Mouse (Mus musculus): ENCODE measurements around the gene Cfap97d1. TPM values are rescaled to one million over a fixed set of nuclear protein-coding genes. Genes with fewer than 3 reads are reported as not detected.
A peak's percentile ranks its signal among the peaks of the same experiment; 100 is the strongest.
"Not testable (repeated sequence)": the region's sequence is repeated elsewhere in the genome, so short reads cannot be mapped to it uniquely, and the experiment has no call there.

Cfap97d1 gene
- polyA plus RNA-seq, 1 experiment = not detected

DNA sequence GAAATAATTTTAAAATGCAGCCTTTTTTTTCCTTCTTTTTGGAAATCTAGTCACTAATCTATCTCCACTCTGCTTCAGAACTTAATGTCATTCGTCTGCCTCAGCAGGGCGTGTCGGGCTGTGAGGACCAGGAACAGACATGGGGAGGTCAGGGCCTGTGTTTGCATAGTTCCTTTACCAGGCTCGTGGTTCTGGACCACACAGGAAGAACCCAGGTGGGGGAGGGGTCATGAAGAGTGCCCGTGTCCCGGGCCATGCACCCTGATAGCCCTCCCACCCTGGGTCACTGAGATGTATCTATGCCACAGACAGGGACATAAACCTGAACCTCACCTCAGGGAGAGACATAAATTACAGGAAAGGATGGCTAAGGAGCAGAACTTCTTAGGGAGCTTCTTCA is 9.9 kb upstream of the Cfap97d1 start:
- Histone ChIP-seq H3K27me3 (ENCODE audit: control insufficient read depth, insufficient read depth, low read length) (no peaks in the 10 kb centered on the region), H3K4me3 (replicated peaks; ENCODE audit: insufficient read depth, low read depth, low read length) (no peak overlapping the region), H3K27ac (ENCODE audit: insufficient read depth, low read length) (no peak overlapping the region), H3K4me1 (ENCODE audit: control insufficient read depth, insufficient read depth, low read length) (peaks cover 26% of the 10 kb centered on the region)
- no peak for TF ChIP-seq POLR2A (IDR thresholded peaks at IDR 0.05; ENCODE audit: borderline replicate concordance, insufficient read depth, low read length)
- TF ChIP-seq CTCF (IDR thresholded peaks at IDR 0.05; ENCODE audit: borderline replicate concordance, insufficient read depth, low read depth, low read length) = no peak
- no peak for DNase-seq
- WGBS = 69% methylated on average over 6 of the region's 6 CpGs

DNA sequence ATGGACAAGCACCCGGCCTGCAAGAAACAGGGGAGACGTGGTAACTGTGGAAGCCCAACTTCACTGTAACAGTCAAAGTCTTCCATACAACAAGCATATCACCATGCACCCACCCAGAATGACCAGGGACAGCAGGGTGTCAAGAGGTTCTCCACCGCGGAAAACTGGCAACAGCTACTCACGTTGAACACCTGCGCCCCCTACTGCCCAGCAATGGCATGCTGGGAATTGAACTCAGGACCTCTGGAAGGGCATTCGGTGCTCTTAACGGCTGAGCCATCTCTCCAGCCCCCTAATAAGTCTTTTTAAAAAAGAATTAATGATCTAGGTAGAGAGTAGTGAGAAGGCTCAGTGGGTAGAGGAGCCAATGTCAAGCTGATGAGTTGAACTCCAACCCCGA is 9.2 kb upstream of the Cfap97d1 start:
- no peak overlapping the region for H3K4me3 ChIP-seq (replicated peaks; ENCODE audit: insufficient read depth, low read depth, low read length)
- peak in 1 of 2 experiments; percentile 41 for DNase-seq
- TF ChIP-seq CTCF (IDR thresholded peaks at IDR 0.05; ENCODE audit: borderline replicate concordance, insufficient read depth, low read depth, low read length) = peak; percentile 43; the same call in 1 of the 2 replicates
- TF ChIP-seq POLR2A (IDR thresholded peaks at IDR 0.05; ENCODE audit: borderline replicate concordance, insufficient read depth, low read length) = no peak
- no peak overlapping the region for H3K27ac ChIP-seq (ENCODE audit: insufficient read depth, low read length)
- no peaks in the 10 kb centered on the region for H3K27me3 ChIP-seq (ENCODE audit: control insufficient read depth, insufficient read depth, low read length)
- WGBS = 53% methylated on average over 9 of the region's 9 CpGs
- peaks cover 30% of the 10 kb centered on the region for H3K4me1 ChIP-seq (ENCODE audit: control insufficient read depth, insufficient read depth, low read length)

DNA sequence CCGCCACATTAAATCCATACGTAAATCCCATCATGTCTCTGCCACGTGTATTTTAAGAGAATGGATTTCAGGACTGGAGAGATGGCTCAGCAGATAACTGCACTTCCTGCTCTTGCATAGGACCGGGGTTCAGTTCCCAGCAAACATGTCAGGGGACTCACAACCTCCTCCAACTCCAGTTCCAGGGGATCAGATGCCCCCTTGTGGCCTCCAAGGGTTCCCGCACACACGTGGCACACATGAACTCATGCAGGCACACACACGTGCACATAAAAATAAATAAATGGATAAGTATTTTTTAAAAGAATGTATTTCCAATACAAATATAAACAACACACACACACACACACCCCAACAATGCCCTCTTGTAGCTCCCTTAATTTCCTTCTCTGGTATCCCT is 7.1 kb upstream of the Cfap97d1 start:
- DNase-seq = no peak
- TF ChIP-seq CTCF (IDR thresholded peaks at IDR 0.05; ENCODE audit: borderline replicate concordance, insufficient read depth, low read depth, low read length) (peak; percentile 23; the same call in 1 of the 2 replicates), POLR2A (IDR thresholded peaks at IDR 0.05; ENCODE audit: borderline replicate concordance, insufficient read depth, low read length) (no peak)
- peaks cover 38% of the 10 kb centered on the region for H3K4me1 ChIP-seq (ENCODE audit: control insufficient read depth, insufficient read depth, low read length)
- no peak overlapping the region for H3K27ac ChIP-seq (ENCODE audit: insufficient read depth, low read length)
- no peak overlapping the region for H3K4me3 ChIP-seq (replicated peaks; ENCODE audit: insufficient read depth, low read depth, low read length)
- H3K27me3 ChIP-seq (ENCODE audit: control insufficient read depth, insufficient read depth, low read length) = no peaks in the 10 kb centered on the region
- 94% methylated on average over 7 of the region's 7 CpGs for WGBS

DNA sequence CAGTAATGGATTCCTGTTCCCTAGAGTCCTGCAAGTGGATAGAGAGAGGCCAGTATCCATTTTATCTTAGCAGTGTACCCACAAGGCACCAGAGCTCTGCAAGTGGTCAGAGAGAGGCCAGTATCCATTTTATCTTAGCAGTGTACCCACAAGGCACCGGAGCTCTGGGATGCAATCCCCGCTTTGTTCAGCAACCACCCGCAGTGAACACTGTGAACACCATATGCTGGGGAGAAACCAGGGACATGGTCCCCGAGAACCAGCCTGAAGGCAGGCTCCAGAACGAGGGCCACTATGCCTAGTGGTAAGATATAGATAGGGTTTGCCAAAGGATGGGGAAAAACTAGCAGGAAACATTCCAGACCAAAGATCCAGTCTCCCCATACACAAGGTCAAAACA is 4.9 kb upstream of the Cfap97d1 start:
- Histone ChIP-seq H3K27ac (ENCODE audit: insufficient read depth, low read length) (peak overlapping the region; percentile 68), H3K4me1 (ENCODE audit: control insufficient read depth, insufficient read depth, low read length) (peaks cover 44% of the 10 kb centered on the region), H3K27me3 (ENCODE audit: control insufficient read depth, insufficient read depth, low read length) (no peaks in the 10 kb centered on the region), H3K4me3 (replicated peaks; ENCODE audit: insufficient read depth, low read depth, low read length) (no peak overlapping the region)
- peak; percentile 59 to 64 for DNase-seq
- no peak for TF ChIP-seq POLR2A (IDR thresholded peaks at IDR 0.05; ENCODE audit: borderline replicate concordance, insufficient read depth, low read length)
- no peak for TF ChIP-seq CTCF (IDR thresholded peaks at IDR 0.05; ENCODE audit: borderline replicate concordance, insufficient read depth, low read depth, low read length)
- 13% methylated on average over 5 of the region's 5 CpGs for WGBS

DNA sequence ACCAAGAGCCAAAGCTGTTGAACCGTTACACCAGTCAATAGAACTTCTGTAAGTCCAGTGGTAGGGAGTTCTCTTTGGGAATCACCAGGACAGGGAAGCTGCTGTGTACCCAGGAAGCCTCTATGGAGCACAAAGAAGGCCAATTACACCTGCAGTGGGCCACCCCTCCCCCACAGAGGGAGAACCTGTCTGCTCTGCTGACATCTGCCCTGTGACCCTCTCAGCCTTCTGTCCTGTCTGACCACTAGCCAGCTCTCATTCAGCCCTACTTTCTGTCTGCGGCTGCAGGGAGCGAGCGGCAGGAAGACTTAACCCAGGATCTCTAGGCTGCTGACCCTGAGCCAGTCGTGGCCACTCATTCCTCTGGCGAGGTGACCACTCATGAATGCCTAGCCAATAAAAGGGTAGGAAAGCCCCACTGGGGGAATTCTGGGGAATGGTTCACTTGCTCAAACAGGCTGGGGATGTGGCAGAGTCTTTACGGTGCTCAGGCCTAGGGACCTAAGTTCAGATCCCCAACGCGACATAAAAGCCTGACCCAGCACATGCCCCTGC is 3.4 kb upstream of the Cfap97d1 start:
- no peak for DNase-seq
- Histone ChIP-seq H3K4me3 (replicated peaks; ENCODE audit: insufficient read depth, low read depth, low read length) (no peak overlapping the region), H3K27ac (ENCODE audit: insufficient read depth, low read length) (no peak overlapping the region), H3K27me3 (ENCODE audit: control insufficient read depth, insufficient read depth, low read length) (no peaks in the 10 kb centered on the region), H3K4me1 (ENCODE audit: control insufficient read depth, insufficient read depth, low read length) (peaks cover 39% of the 10 kb centered on the region)
- 60% methylated on average over 9 of the region's 9 CpGs for WGBS
- TF ChIP-seq CTCF (IDR thresholded peaks at IDR 0.05; ENCODE audit: borderline replicate concordance, insufficient read depth, low read depth, low read length) (no peak), POLR2A (IDR thresholded peaks at IDR 0.05; ENCODE audit: borderline replicate concordance, insufficient read depth, low read length) (no peak)

DNA sequence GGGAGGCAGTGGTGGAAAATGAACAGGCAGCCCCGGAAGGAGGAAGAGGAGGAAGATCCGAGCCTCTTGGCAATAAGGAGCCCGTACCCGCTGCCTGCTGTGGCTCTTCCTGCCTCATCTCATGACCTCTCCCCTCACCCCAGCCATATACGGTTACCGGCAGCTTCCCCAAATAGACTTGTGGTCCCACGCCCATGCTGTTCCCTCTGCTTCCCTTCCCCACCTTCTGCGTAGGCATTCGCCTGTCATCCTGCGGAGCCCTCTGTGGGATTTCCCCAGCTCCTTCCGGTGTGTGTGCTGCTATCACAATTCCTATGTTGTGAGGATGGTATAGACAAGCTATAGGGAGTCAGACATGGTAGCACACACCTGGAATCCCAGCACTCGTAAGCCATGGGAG is 2.2 kb upstream of the Cfap97d1 start:
- TF ChIP-seq CTCF (IDR thresholded peaks at IDR 0.05; ENCODE audit: borderline replicate concordance, insufficient read depth, low read depth, low read length) = no peak
- no peak for TF ChIP-seq POLR2A (IDR thresholded peaks at IDR 0.05; ENCODE audit: borderline replicate concordance, insufficient read depth, low read length)
- Histone ChIP-seq H3K27ac (ENCODE audit: insufficient read depth, low read length) (no peak overlapping the region; the same call in 1 of the 2 replicates), H3K4me3 (replicated peaks; ENCODE audit: insufficient read depth, low read depth, low read length) (no peak overlapping the region), H3K4me1 (ENCODE audit: control insufficient read depth, insufficient read depth, low read length) (peaks cover 39% of the 10 kb centered on the region), H3K27me3 (ENCODE audit: control insufficient read depth, insufficient read depth, low read length) (no peaks in the 10 kb centered on the region)
- DNase-seq = no peak
- 80% methylated on average over 12 of the region's 12 CpGs for WGBS

DNA sequence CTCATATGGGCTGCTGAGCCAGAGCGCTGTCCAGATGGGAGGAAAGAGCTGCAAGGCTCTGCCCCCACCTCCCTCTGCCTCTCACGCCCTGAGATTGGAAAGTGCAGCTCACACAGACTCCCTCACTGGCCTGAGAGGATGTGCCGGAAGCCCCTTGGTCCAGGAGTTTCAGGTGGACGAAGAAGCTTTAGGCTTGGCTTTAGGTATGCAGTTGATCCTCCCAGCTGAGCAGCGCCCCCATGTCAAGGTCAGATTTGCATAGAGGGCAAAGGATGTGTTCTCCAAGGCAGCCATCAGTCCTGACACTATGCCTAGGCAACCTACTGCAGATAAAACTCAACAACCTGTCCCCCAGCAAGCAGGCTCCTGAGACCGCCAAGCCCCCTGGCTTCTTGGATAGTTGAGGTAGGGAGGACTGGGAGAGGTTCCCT is 1.1 kb upstream of the Cfap97d1 start:
- Histone ChIP-seq H3K27me3 (ENCODE audit: control insufficient read depth, insufficient read depth, low read length) (no peaks in the 10 kb centered on the region), H3K4me3 (replicated peaks; ENCODE audit: insufficient read depth, low read depth, low read length) (peak overlapping the region; percentile 74), H3K4me1 (ENCODE audit: control insufficient read depth, insufficient read depth, low read length) (peaks cover 37% of the 10 kb centered on the region), H3K27ac (ENCODE audit: insufficient read depth, low read length) (peak overlapping the region; percentile 70)
- TF ChIP-seq CTCF (IDR thresholded peaks at IDR 0.05; ENCODE audit: borderline replicate concordance, insufficient read depth, low read depth, low read length) (no peak), POLR2A (IDR thresholded peaks at IDR 0.05; ENCODE audit: borderline replicate concordance, insufficient read depth, low read length) (no peak)
- peak; percentile 45 to 50 for DNase-seq
- WGBS = 69% methylated on average over 5 of the region's 6 CpGs

DNA sequence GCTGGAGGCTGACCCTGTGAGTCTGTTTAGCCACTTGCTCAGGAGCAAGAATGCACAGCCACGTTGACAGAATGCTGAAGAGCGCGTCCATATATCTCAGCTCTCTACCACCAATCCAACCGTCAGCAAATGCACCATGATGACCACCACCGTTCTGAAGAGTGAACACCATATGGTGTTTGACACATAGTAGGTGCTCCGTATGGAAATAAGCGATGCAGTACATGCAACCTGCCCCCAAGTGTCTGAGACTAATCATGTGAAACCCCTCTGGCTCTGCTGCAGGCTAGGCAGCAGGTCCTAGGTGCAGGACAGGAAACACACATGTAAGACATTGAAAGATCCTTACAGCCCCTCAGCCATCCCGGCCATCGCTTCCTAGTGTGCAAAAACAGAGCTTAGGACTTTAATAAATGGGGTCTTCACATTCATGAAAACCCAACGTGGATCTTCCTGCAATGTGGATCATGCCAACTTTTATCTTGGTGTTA is 603 bp upstream of the Cfap97d1 start:
- Histone ChIP-seq H3K27ac (ENCODE audit: insufficient read depth, low read length) (peak overlapping the region; percentile 70), H3K27me3 (ENCODE audit: control insufficient read depth, insufficient read depth, low read length) (no peaks in the 10 kb centered on the region), H3K4me1 (ENCODE audit: control insufficient read depth, insufficient read depth, low read length) (peaks cover 33% of the 10 kb centered on the region), H3K4me3 (replicated peaks; ENCODE audit: insufficient read depth, low read depth, low read length) (peak overlapping the region; percentile 74)
- no peak for TF ChIP-seq POLR2A (IDR thresholded peaks at IDR 0.05; ENCODE audit: borderline replicate concordance, insufficient read depth, low read length)
- no peak for TF ChIP-seq CTCF (IDR thresholded peaks at IDR 0.05; ENCODE audit: borderline replicate concordance, insufficient read depth, low read depth, low read length)
- 33% methylated on average over 10 of the region's 10 CpGs for WGBS
- DNase-seq = peak in 1 of 2 experiments; percentile 38

DNA sequence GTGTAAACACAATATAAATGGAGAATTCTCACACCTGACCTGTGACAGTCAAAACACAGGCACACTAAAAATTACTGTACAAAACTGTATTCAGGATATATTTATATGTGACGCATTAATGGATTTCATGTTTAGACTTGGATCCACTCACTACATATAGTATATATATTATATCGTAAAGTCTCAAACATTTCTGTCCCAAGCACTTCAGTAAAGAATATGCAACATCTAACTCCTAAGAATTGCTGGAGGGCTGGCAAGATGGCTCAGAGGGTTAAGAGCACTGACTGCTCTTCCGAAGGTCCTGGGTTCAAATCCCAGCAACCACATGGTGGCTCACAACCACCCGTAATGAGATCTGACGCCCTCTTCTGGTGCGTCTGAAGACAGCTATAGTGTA is 1.4 kb downstream of the Cfap97d1 start:
- WGBS = 53% methylated on average over 6 of the region's 6 CpGs
- not testable (repeated sequence) for H3K27ac ChIP-seq (ENCODE audit: insufficient read depth, low read length); DNase-seq; H3K4me3 ChIP-seq (replicated peaks; ENCODE audit: insufficient read depth, low read depth, low read length); H3K27me3 ChIP-seq (ENCODE audit: control insufficient read depth, insufficient read depth, low read length)
- peaks cover 21% of the 10 kb centered on the region for H3K4me1 ChIP-seq (ENCODE audit: control insufficient read depth, insufficient read depth, low read length)

Measured in cerebellum, adult 2 months (tissue).